Mouse (Mus musculus) olfactory bulb, adult 2 months (tissue): Measurements from ENCODE around the gene Gpr162.
"Not testable (repeated sequence)": the region's sequence is repeated elsewhere in the genome, so short reads cannot be mapped to it uniquely, and the experiment has no call there.

Experiments
- CTCF ChIP-seq: fragments of 200-500 bp; IDR thresholded peaks from 2 replicates; pipeline ENCODE4 v1.5.1; 2012; ENCODE audit warnings: low read depth, mild to moderate bottlenecking, low read length, moderate library complexity; ENCODE audit not compliant: insufficient read depth
- POLR2A ChIP-seq: fragments of 200-500 bp; IDR thresholded peaks from 2 replicates; pipeline ENCODE4 v1.6.1; 2012; ENCODE audit warnings: mild to moderate bottlenecking, low read depth, low read length, moderate library complexity; ENCODE audit not compliant: insufficient read depth

- not testable (repeated sequence) for TF ChIP-seq CTCF, POLR2A
These were observed 32.6 kb downstream of the Gpr162 start for GRCm38 (mm10) chr6:124831199-124831598.
